Mouse (Mus musculus): ENCODE results near the gene Gm20388.

GRCm38 (mm10) chr8:120037199-120037598 lies 126.6 kb downstream of the Gm20388 start:
- no peak for TF ChIP-seq CTCF (IDR thresholded peaks at IDR 0.05; ENCODE audit: low read depth, low read length)
- TF ChIP-seq TAL1 (conservative IDR thresholded peaks at IDR 0.05; ENCODE audit: low read depth, low read length): no peak
- no peak for TF ChIP-seq POLR2AphosphoS5 (IDR thresholded peaks at IDR 0.05; ENCODE audit: insufficient replicate concordance, low read depth, low read length)
- no peak for TF ChIP-seq GATA1 (IDR thresholded peaks at IDR 0.05; ENCODE audit: borderline replicate concordance, low read length)
- no peak for TF ChIP-seq GATA2 (IDR thresholded peaks at IDR 0.05; ENCODE audit: borderline replicate concordance, low read depth, low read length)

Data from G1E (cell line).